Mouse (Mus musculus) monocyte, adult 5-6 weeks (primary cell): ENCODE measurements at regions not wholly inside any gene's neighbourhood (a gene's known extent, or its start where the extent isn't known, plus 50 kb on each side); places are given as distances from the start of the nearest gene placed in this dataset.
"Not testable (repeated sequence)": the region's sequence is repeated elsewhere in the genome, so short reads cannot be mapped to it uniquely, and the experiment has no call there.

Source experiments
- ATAC-seq: fragments of 153-309, 156-312 bp; replicated peaks from 2 replicates; pipeline ENCODE4 v1.8.0; 2017; ENCODE audit warnings: mild to moderate bottlenecking; ENCODE audit not compliant: low TSS enrichment, insufficient number of reproducible peaks, severe bottlenecking, poor library complexity, low FRiP score

- no peak for ATAC-seq
These were observed 732.8 kb downstream of the Kcna4 start for GRCm38 (mm10) chr2:108023206-108023605.

- ATAC-seq, result no peak
These were observed 740.2 kb downstream of the Kcna4 start for GRCm38 (mm10) chr2:108030657-108031056.

GRCm38 (mm10) chr2:108032301-108033013 is 742.0 kb downstream of the Kcna4 start:
- ATAC-seq, result no peak

GRCm38 (mm10) chr2:108033328-108034182 is 743.1 kb downstream of the Kcna4 start:
- no peak for ATAC-seq

GRCm38 (mm10) chr2:108034882-108035281 is 744.4 kb downstream of the Kcna4 start:
- no peak for ATAC-seq

- no peak for ATAC-seq
These were observed 751.6 kb downstream of the Kcna4 start for GRCm38 (mm10) chr2:108042086-108042485.

- no peak for ATAC-seq
These were observed 754.4 kb downstream of the Kcna4 start for GRCm38 (mm10) chr2:108044885-108045284.

GRCm38 (mm10) chr2:108045997-108046396 is 755.6 kb downstream of the Kcna4 start:
- no peak for ATAC-seq

GRCm38 (mm10) chr2:108062751-108063150 is 772.3 kb downstream of the Kcna4 start:
- not testable (repeated sequence) for ATAC-seq

- no peak for ATAC-seq
These were observed 793.5 kb downstream of the Kcna4 start for GRCm38 (mm10) chr2:108083911-108084310.

- ATAC-seq, result no peak
These were observed 799.8 kb downstream of the Kcna4 start for GRCm38 (mm10) chr2:108090266-108090665.

- ATAC-seq, result no peak
These were observed 806.6 kb downstream of the Kcna4 start for GRCm38 (mm10) chr2:108097026-108097425.

- ATAC-seq, result no peak
These were observed 819.7 kb downstream of the Kcna4 start for GRCm38 (mm10) chr2:108110140-108110539.

- ATAC-seq, result no peak
These were observed 855.3 kb downstream of the Kcna4 start for GRCm38 (mm10) chr2:108145694-108146093.

GRCm38 (mm10) chr2:108148221-108148620 is 857.8 kb downstream of the Kcna4 start:
- no peak for ATAC-seq

- no peak for ATAC-seq
These were observed 865.8 kb downstream of the Kcna4 start for GRCm38 (mm10) chr2:108156189-108156588.

- no peak for ATAC-seq
These were observed 867.3 kb downstream of the Kcna4 start for GRCm38 (mm10) chr2:108157731-108158130.

- ATAC-seq, result no peak
These were observed 867.9 kb downstream of the Kcna4 start for GRCm38 (mm10) chr2:108158311-108158710.

- no peak for ATAC-seq
These were observed 870.4 kb downstream of the Kcna4 start for GRCm38 (mm10) chr2:108160865-108161264.

GRCm38 (mm10) chr2:108165085-108165484 is 874.6 kb downstream of the Kcna4 start:
- ATAC-seq, result no peak
